Mouse (Mus musculus) MEL (cell line): Measurements from ENCODE around the gene Abcb1b. TPM values are rescaled to one million over a fixed set of nuclear protein-coding genes. Genes with fewer than 3 reads are reported as not detected.

Source experiments
- DNase-seq: peaks from one replicate; pipeline ENCODE4 v3.0.0; 2011; ENCODE audit warnings: low read depth, low spot score
- H3K27ac ChIP-seq: 2 replicates; pipeline ENCODE4 v1.5.1; 2012; ENCODE audit warnings: low read depth, mild to moderate bottlenecking, control low read depth, low read length, moderate library complexity; ENCODE audit not compliant: control insufficient read depth
- H3K27me3 ChIP-seq, 2 experiments: fragments of 150-350 bp in 1 of 2; sonication (generic) in 1 of 2; 2 replicates each; pipeline ENCODE4 v1.6.1; 2012; ENCODE audit warnings: low read length in 2 of 2, mild to moderate bottlenecking in 2 of 2, improper control_type of control experiment in 1 of 2, moderate library complexity in 1 of 2; ENCODE audit not compliant: insufficient read depth in 2 of 2, control insufficient read depth in 1 of 2
- H3K36me3 ChIP-seq, 2 experiments: 2 replicates each; pipeline ENCODE4 v1.6.1; 2012 to 2014; ENCODE audit warnings: low read length in 2 of 2, improper control_type of control experiment in 1 of 2, inconsistent platforms in 1 of 2, mild to moderate bottlenecking in 1 of 2; ENCODE audit not compliant: insufficient read depth in 2 of 2, control insufficient read depth in 1 of 2
- H3K4me1 ChIP-seq, 2 experiments: fragments of 150-350 bp in 1 of 2; sonication (generic) in 1 of 2; 2 replicates each; pipeline ENCODE4 v1.6.1; 2012; ENCODE audit warnings: low read length in 2 of 2, improper control_type of control experiment in 1 of 2, mild to moderate bottlenecking in 1 of 2; ENCODE audit not compliant: insufficient read depth in 2 of 2, control insufficient read depth in 1 of 2
- H3K4me3 ChIP-seq, 2 experiments: fragments of 150-350 bp in 1 of 2; sonication (generic) in 1 of 2; 2 replicates each; pipeline ENCODE4 v1.5.1; 2012; ENCODE audit warnings: low read depth in 2 of 2, low read length in 2 of 2, mild to moderate bottlenecking in 2 of 2, moderate library complexity in 2 of 2, control low read depth in 1 of 2, improper control_type of control experiment in 1 of 2; ENCODE audit not compliant: control insufficient read depth in 1 of 2, insufficient read depth in 1 of 2
- H3K79me2 ChIP-seq: 2 replicates; pipeline ENCODE4 v1.6.1; 2012; ENCODE audit warnings: mild to moderate bottlenecking, low read length, moderate library complexity; ENCODE audit not compliant: control insufficient read depth, poor library complexity, insufficient read depth
- H3K9ac ChIP-seq: 2 replicates; pipeline ENCODE4 v1.6.1; 2012; ENCODE audit warnings: low read depth, mild to moderate bottlenecking, control low read depth, low read length, moderate library complexity; ENCODE audit not compliant: control insufficient read depth, poor library complexity, severe bottlenecking
- H3K9me3 ChIP-seq: fragments of 150-350 bp; sonication (generic); replicated peaks from 2 replicates; pipeline ENCODE4 v1.6.1; 2012; ENCODE audit warnings: mild to moderate bottlenecking, low read length, improper control_type of control experiment, moderate library complexity; ENCODE audit not compliant: insufficient read depth
- CHD1 ChIP-seq: IDR thresholded peaks from 2 replicates; pipeline ENCODE4 v1.6.1; 2012; ENCODE audit warnings: low read depth, mild to moderate bottlenecking, inconsistent platforms, low read length, improper control_type of control experiment
- CTCF ChIP-seq, 3 experiments: IDR thresholded peaks in 2 of 3; conservative IDR thresholded peaks in 1 of 3; 2 replicates each; pipeline ENCODE4 v1.5.1; 2011 to 2012; ENCODE audit warnings: low read length in 3 of 3, low read depth in 2 of 3, mild to moderate bottlenecking in 2 of 3, improper control_type of control experiment in 1 of 3, inconsistent platforms in 1 of 3, mixed read lengths in 1 of 3, moderate library complexity in 1 of 3; ENCODE audit not compliant: control insufficient read depth in 1 of 3, insufficient read depth in 1 of 3, poor library complexity in 1 of 3, severe bottlenecking in 1 of 3
- E2F4 ChIP-seq: IDR thresholded peaks from 2 replicates; pipeline ENCODE4 v1.6.1; 2011; ENCODE audit warnings: low read depth, low read length, improper control_type of control experiment, borderline replicate concordance
- ETS1 ChIP-seq: IDR thresholded peaks from 2 replicates; pipeline ENCODE4 v1.6.1; 2012; ENCODE audit warnings: low read depth, mild to moderate bottlenecking, inconsistent platforms, low read length, improper control_type of control experiment, moderate library complexity
- GABPA ChIP-seq: IDR thresholded peaks from 2 replicates; pipeline ENCODE4 v1.6.1; 2012; ENCODE audit warnings: low read depth, mild to moderate bottlenecking, inconsistent platforms, low read length, improper control_type of control experiment, moderate library complexity
- GATA1 ChIP-seq: IDR thresholded peaks from 2 replicates; pipeline ENCODE4 v1.6.1; 2011; ENCODE audit warnings: low read depth, low read length, improper control_type of control experiment
- JUND ChIP-seq: IDR thresholded peaks from 2 replicates; pipeline ENCODE4 v1.6.1; 2011; ENCODE audit warnings: low read depth, mild to moderate bottlenecking, improper control_type of control experiment, low read length
- MAX ChIP-seq: IDR thresholded peaks from 2 replicates; pipeline ENCODE4 v1.6.1; 2011; ENCODE audit warnings: low read length, improper control_type of control experiment
- MEF2A ChIP-seq: IDR thresholded peaks from 2 replicates; pipeline ENCODE4 v1.6.1; 2014; ENCODE audit warnings: low read depth, mild to moderate bottlenecking, inconsistent platforms, low read length, improper control_type of control experiment; ENCODE audit not compliant: poor library complexity, insufficient replicate concordance, severe bottlenecking; ENCODE audit errors: extremely low read depth
- MXI1 ChIP-seq: IDR thresholded peaks from 2 replicates; pipeline ENCODE4 v1.6.1; 2011; ENCODE audit warnings: mild to moderate bottlenecking, low read depth, low read length, improper control_type of control experiment
- MYC ChIP-seq: IDR thresholded peaks from 2 replicates; pipeline ENCODE4 v1.6.1; 2011; ENCODE audit warnings: low read depth, mild to moderate bottlenecking, low read length, improper control_type of control experiment, moderate library complexity
- NELFE ChIP-seq: IDR thresholded peaks from 2 replicates; pipeline ENCODE4 v1.6.1; 2011; ENCODE audit warnings: low read depth, low read length, improper control_type of control experiment
- POLR2AphosphoS5 ChIP-seq: IDR thresholded peaks from 2 replicates; pipeline ENCODE4 v1.6.1; 2012; ENCODE audit warnings: low read depth, borderline replicate concordance, mild to moderate bottlenecking, inconsistent platforms, low read length, moderate library complexity, mixed read lengths
- RAD21 ChIP-seq: IDR thresholded peaks from 2 replicates; pipeline ENCODE4 v1.6.1; 2011; ENCODE audit warnings: mild to moderate bottlenecking, low read depth, low read length, improper control_type of control experiment
- SIN3A ChIP-seq: IDR thresholded peaks from 2 replicates; pipeline ENCODE4 v1.6.1; 2012; ENCODE audit warnings: low read length, improper control_type of control experiment, inconsistent platforms
- TBP ChIP-seq: IDR thresholded peaks from 2 replicates; pipeline ENCODE4 v1.8.0; 2011; ENCODE audit warnings: low read depth, low read length, improper control_type of control experiment
- TCF12 ChIP-seq: IDR thresholded peaks from 2 replicates; pipeline ENCODE4 v1.6.1; 2014; ENCODE audit warnings: low read depth, mild to moderate bottlenecking, inconsistent platforms, low read length, improper control_type of control experiment, moderate library complexity
- ZC3H11A ChIP-seq: IDR thresholded peaks from 2 replicates; pipeline ENCODE4 v1.6.1; 2012; ENCODE audit warnings: low read depth, mild to moderate bottlenecking, inconsistent platforms, low read length, improper control_type of control experiment
- ZMIZ1 ChIP-seq: IDR thresholded peaks from 2 replicates; pipeline ENCODE4 v1.6.1; 2012; ENCODE audit warnings: low read depth, mild to moderate bottlenecking, inconsistent platforms, low read length, improper control_type of control experiment, moderate library complexity
- polyA plus RNA-seq, 2 experiments: library from polyadenylated mRNA; stranded (reverse) in 1 of 2; unstranded in 1 of 2; fragments of >175 nt in 1 of 2; fragments of >200 nt in 1 of 2; gene quantifications; 2 replicates each; pipeline versions ENCODE4 v1.2.1 to v1.2.4; 2012; ENCODE audit warnings: low replicate concordance in 2 of 2, low read depth in 1 of 2; ENCODE audit not compliant: insufficient read length in 2 of 2, insufficient read depth in 1 of 2, missing spikeins in 1 of 2
- total RNA-seq: library from RNA; depleted of rRNA; stranded (reverse); fragments of 300-350 nt; gene quantifications from 2 replicates; pipeline ENCODE4 v1.2.3, GENCODE M21; 2012

Abcb1b gene
- total and polyA plus RNA-seq, 3 experiments: not detected

GRCm38 (mm10) chr5:8894641-8895490, 96.9 kb downstream of the Abcb1b start (continued):
- peak; percentile 99 for TF ChIP-seq GATA1
- TF ChIP-seq ETS1: peak; percentile 94
- TF ChIP-seq POLR2AphosphoS5: 0 out of 2 replicates have a peak, but pooled peaks have one; percentile 23
- TF ChIP-seq CHD1: no peak
- peak; percentile 96 for TF ChIP-seq MYC
- peak; percentile 98 for TF ChIP-seq SIN3A
- no peak for TF ChIP-seq ZC3H11A
- no peak for TF ChIP-seq MEF2A
- TF ChIP-seq NELFE: peak; percentile 65

- H3K9me3 ChIP-seq: no peaks in the 10 kb centered on the region
- peaks cover 32% of the 10 kb centered on the region for H3K79me2 ChIP-seq
- TF ChIP-seq JUND (no peak), SIN3A (peak; percentile 94), TCF12 (no peak), GATA1 (no peak), ZMIZ1 (no peak), MXI1 (peak; percentile 98), MAX (peak; percentile 75), RAD21 (no peak)
- H3K27me3 ChIP-seq: no peaks in the 10 kb centered on the region
- H3K36me3 ChIP-seq: peaks cover 28 to 48% of the 10 kb centered on the region in 2 experiments
- peak; percentile 53 for DNase-seq
- H3K27ac ChIP-seq: peak overlapping the region; percentile 29
- peaks cover 12 to 26% of the 10 kb centered on the region in 2 experiments for H3K4me1 ChIP-seq
- no peak overlapping the region; a peak in 1 of 4 replicates for H3K4me3 ChIP-seq
- no peak overlapping the region for H3K9ac ChIP-seq
These were observed 98.3 kb downstream of the Abcb1b start for GRCm38 (mm10) chr5:8896198-8896597.

- no peak overlapping the region for H3K9ac ChIP-seq
- no peaks in the 10 kb centered on the region for H3K9me3 ChIP-seq
- H3K27ac ChIP-seq: no peak overlapping the region
- H3K27me3 ChIP-seq: no peaks in the 10 kb centered on the region
- H3K4me1 ChIP-seq: peaks cover 6 to 19% of the 10 kb centered on the region in 2 experiments
- no peak overlapping the region for H3K4me3 ChIP-seq
- no peak for DNase-seq
- TF ChIP-seq GATA1 (no peak), E2F4 (no peak), JUND (no peak), CTCF (IDR thresholded peaks at IDR 0.05 in 2 of 3, conservative IDR thresholded peaks at IDR 0.05 in 1 of 3; ENCODE audit: control insufficient read depth in 1 of 3, insufficient read depth in 1 of 3, low read depth in 2 of 3, low read length in 3 of 3, poor library complexity in 1 of 3, severe bottlenecking in 1 of 3) (no peak), GABPA (no peak), TCF12 (no peak), TBP (no peak)
- H3K79me2 ChIP-seq: peaks cover 29% of the 10 kb centered on the region
- peaks cover 44 to 45% of the 10 kb centered on the region in 2 experiments for H3K36me3 ChIP-seq
These were observed 100.3 kb downstream of the Abcb1b start for GRCm38 (mm10) chr5:8898246-8898645.
